Mouse (Mus musculus) MEL (cell line): ENCODE measurements around the gene Vps13d. TPM values are rescaled to one million over a fixed set of nuclear protein-coding genes. Genes with fewer than 3 reads are reported as not detected.

Source experiments
- DNase-seq: peaks from one replicate; pipeline ENCODE4 v3.0.0; 2011; ENCODE audit warnings: low read depth, low spot score
- H3K27ac ChIP-seq: 2 replicates; pipeline ENCODE4 v1.5.1; 2012; ENCODE audit warnings: low read depth, mild to moderate bottlenecking, control low read depth, low read length, moderate library complexity; ENCODE audit not compliant: control insufficient read depth
- H3K27me3 ChIP-seq, 2 experiments: fragments of 150-350 bp in 1 of 2; sonication (generic) in 1 of 2; 2 replicates each; pipeline ENCODE4 v1.6.1; 2012; ENCODE audit warnings: low read length in 2 of 2, mild to moderate bottlenecking in 2 of 2, improper control_type of control experiment in 1 of 2, moderate library complexity in 1 of 2; ENCODE audit not compliant: insufficient read depth in 2 of 2, control insufficient read depth in 1 of 2
- H3K36me3 ChIP-seq, 2 experiments: 2 replicates each; pipeline ENCODE4 v1.6.1; 2012 to 2014; ENCODE audit warnings: low read length in 2 of 2, improper control_type of control experiment in 1 of 2, inconsistent platforms in 1 of 2, mild to moderate bottlenecking in 1 of 2; ENCODE audit not compliant: insufficient read depth in 2 of 2, control insufficient read depth in 1 of 2
- H3K4me1 ChIP-seq, 2 experiments: fragments of 150-350 bp in 1 of 2; sonication (generic) in 1 of 2; 2 replicates each; pipeline ENCODE4 v1.6.1; 2012; ENCODE audit warnings: low read length in 2 of 2, improper control_type of control experiment in 1 of 2, mild to moderate bottlenecking in 1 of 2; ENCODE audit not compliant: insufficient read depth in 2 of 2, control insufficient read depth in 1 of 2
- H3K4me3 ChIP-seq, 2 experiments: fragments of 150-350 bp in 1 of 2; sonication (generic) in 1 of 2; 2 replicates each; pipeline ENCODE4 v1.5.1; 2012; ENCODE audit warnings: low read depth in 2 of 2, low read length in 2 of 2, mild to moderate bottlenecking in 2 of 2, moderate library complexity in 2 of 2, control low read depth in 1 of 2, improper control_type of control experiment in 1 of 2; ENCODE audit not compliant: control insufficient read depth in 1 of 2, insufficient read depth in 1 of 2
- H3K79me2 ChIP-seq: 2 replicates; pipeline ENCODE4 v1.6.1; 2012; ENCODE audit warnings: mild to moderate bottlenecking, low read length, moderate library complexity; ENCODE audit not compliant: control insufficient read depth, poor library complexity, insufficient read depth
- H3K9ac ChIP-seq: 2 replicates; pipeline ENCODE4 v1.6.1; 2012; ENCODE audit warnings: low read depth, mild to moderate bottlenecking, control low read depth, low read length, moderate library complexity; ENCODE audit not compliant: control insufficient read depth, poor library complexity, severe bottlenecking
- H3K9me3 ChIP-seq: fragments of 150-350 bp; sonication (generic); replicated peaks from 2 replicates; pipeline ENCODE4 v1.6.1; 2012; ENCODE audit warnings: mild to moderate bottlenecking, low read length, improper control_type of control experiment, moderate library complexity; ENCODE audit not compliant: insufficient read depth
- CHD1 ChIP-seq: IDR thresholded peaks from 2 replicates; pipeline ENCODE4 v1.6.1; 2012; ENCODE audit warnings: low read depth, mild to moderate bottlenecking, inconsistent platforms, low read length, improper control_type of control experiment
- CTCF ChIP-seq, 3 experiments: IDR thresholded peaks in 2 of 3; conservative IDR thresholded peaks in 1 of 3; 2 replicates each; pipeline ENCODE4 v1.5.1; 2011 to 2012; ENCODE audit warnings: low read length in 3 of 3, low read depth in 2 of 3, mild to moderate bottlenecking in 2 of 3, improper control_type of control experiment in 1 of 3, inconsistent platforms in 1 of 3, mixed read lengths in 1 of 3, moderate library complexity in 1 of 3; ENCODE audit not compliant: control insufficient read depth in 1 of 3, insufficient read depth in 1 of 3, poor library complexity in 1 of 3, severe bottlenecking in 1 of 3
- ETS1 ChIP-seq: IDR thresholded peaks from 2 replicates; pipeline ENCODE4 v1.6.1; 2012; ENCODE audit warnings: low read depth, mild to moderate bottlenecking, inconsistent platforms, low read length, improper control_type of control experiment, moderate library complexity
- GABPA ChIP-seq: IDR thresholded peaks from 2 replicates; pipeline ENCODE4 v1.6.1; 2012; ENCODE audit warnings: low read depth, mild to moderate bottlenecking, inconsistent platforms, low read length, improper control_type of control experiment, moderate library complexity
- HCFC1 ChIP-seq: IDR thresholded peaks from 2 replicates; pipeline ENCODE4 v1.6.1; 2012; ENCODE audit warnings: low read depth, mild to moderate bottlenecking, inconsistent platforms, low read length, improper control_type of control experiment, moderate library complexity
- MAFK ChIP-seq: IDR thresholded peaks from 2 replicates; pipeline ENCODE4 v1.6.1; 2011; ENCODE audit warnings: low read depth, mild to moderate bottlenecking, low read length, improper control_type of control experiment, borderline replicate concordance
- MAX ChIP-seq: IDR thresholded peaks from 2 replicates; pipeline ENCODE4 v1.6.1; 2011; ENCODE audit warnings: low read length, improper control_type of control experiment
- MYC ChIP-seq: IDR thresholded peaks from 2 replicates; pipeline ENCODE4 v1.6.1; 2011; ENCODE audit warnings: low read depth, mild to moderate bottlenecking, low read length, improper control_type of control experiment, moderate library complexity
- POLR2A ChIP-seq, 2 experiments: IDR thresholded peaks; 2 replicates each; pipeline ENCODE4 v1.6.1; 2011 to 2012; ENCODE audit warnings: low read length in 2 of 2, mild to moderate bottlenecking in 2 of 2, control low read depth in 1 of 2, improper control_type of control experiment in 1 of 2, low read depth in 1 of 2, moderate library complexity in 1 of 2; ENCODE audit not compliant: control insufficient read depth in 1 of 2, insufficient read depth in 1 of 2, poor library complexity in 1 of 2
- POLR2AphosphoS2 ChIP-seq: IDR thresholded peaks from 2 replicates; pipeline ENCODE4 v1.6.1; 2011; ENCODE audit warnings: low read length, improper control_type of control experiment
- POLR2AphosphoS5 ChIP-seq: IDR thresholded peaks from 2 replicates; pipeline ENCODE4 v1.6.1; 2012; ENCODE audit warnings: low read depth, borderline replicate concordance, mild to moderate bottlenecking, inconsistent platforms, low read length, moderate library complexity, mixed read lengths
- TBP ChIP-seq: IDR thresholded peaks from 2 replicates; pipeline ENCODE4 v1.8.0; 2011; ENCODE audit warnings: low read depth, low read length, improper control_type of control experiment
- TCF12 ChIP-seq: IDR thresholded peaks from 2 replicates; pipeline ENCODE4 v1.6.1; 2014; ENCODE audit warnings: low read depth, mild to moderate bottlenecking, inconsistent platforms, low read length, improper control_type of control experiment, moderate library complexity
- UBTF ChIP-seq: IDR thresholded peaks from 2 replicates; pipeline ENCODE4 v1.6.1; 2012; ENCODE audit warnings: low read depth, mild to moderate bottlenecking, inconsistent platforms, low read length, improper control_type of control experiment, moderate library complexity, borderline replicate concordance; ENCODE audit not compliant: insufficient read depth
- ZKSCAN1 ChIP-seq: IDR thresholded peaks from 2 replicates; pipeline ENCODE4 v1.6.1; 2012; ENCODE audit warnings: low read depth, mild to moderate bottlenecking, inconsistent platforms, low read length, improper control_type of control experiment, moderate library complexity
- ZNF384 ChIP-seq: IDR thresholded peaks from 2 replicates; pipeline ENCODE4 v1.6.1; 2012; ENCODE audit warnings: low read depth, mild to moderate bottlenecking, inconsistent platforms, low read length, improper control_type of control experiment
- polyA plus RNA-seq, 2 experiments: library from polyadenylated mRNA; stranded (reverse) in 1 of 2; unstranded in 1 of 2; fragments of >175 nt in 1 of 2; fragments of >200 nt in 1 of 2; gene quantifications; 2 replicates each; pipeline versions ENCODE4 v1.2.1 to v1.2.4; 2012; ENCODE audit warnings: low replicate concordance in 2 of 2, low read depth in 1 of 2; ENCODE audit not compliant: insufficient read length in 2 of 2, insufficient read depth in 1 of 2, missing spikeins in 1 of 2
- total RNA-seq: library from RNA; depleted of rRNA; stranded (reverse); fragments of 300-350 nt; gene quantifications from 2 replicates; pipeline ENCODE4 v1.2.3, GENCODE M21; 2012

Gene Vps13d
- total and polyA plus RNA-seq, 3 experiments, result 8.9 to 14.5 (median 13.2) TPM

- H3K9ac ChIP-seq, result no peak overlapping the region
- DNase-seq, result no peak
- H3K4me1 ChIP-seq, result no peaks in the 10 kb centered on the region
- no peak for TF ChIP-seq POLR2AphosphoS5
- no peak for TF ChIP-seq TCF12
- no peak for TF ChIP-seq UBTF
- TF ChIP-seq CTCF (IDR thresholded peaks at IDR 0.05 in 2 of 3, conservative IDR thresholded peaks at IDR 0.05 in 1 of 3; ENCODE audit: control insufficient read depth in 1 of 3, insufficient read depth in 1 of 3, low read depth in 2 of 3, low read length in 3 of 3, poor library complexity in 1 of 3, severe bottlenecking in 1 of 3), result no peak
- TF ChIP-seq ZNF384, result no peak
- no peak for TF ChIP-seq TBP
- TF ChIP-seq CHD1, result no peak
- TF ChIP-seq ZKSCAN1, result no peak
- no peak for TF ChIP-seq ETS1
- no peak for TF ChIP-seq MAFK
- H3K9me3 ChIP-seq, result no peaks in the 10 kb centered on the region
- H3K79me2 ChIP-seq, result no peaks in the 10 kb centered on the region
- H3K36me3 ChIP-seq, result no peaks in the 10 kb centered on the region; a peak in 2 of 4 replicates
- H3K27ac ChIP-seq, result no peak overlapping the region
- no peak overlapping the region for H3K4me3 ChIP-seq
- no peaks in the 10 kb centered on the region for H3K27me3 ChIP-seq
These were observed 121.1 kb downstream of the Vps13d start for GRCm38 (mm10) chr4:145073728-145074127.

GRCm38 (mm10) chr4:145071942-145072341 is 122.9 kb downstream of the Vps13d start:
- Histone ChIP-seq H3K27me3 (no peaks in the 10 kb centered on the region), H3K4me3 (no peak overlapping the region), H3K9me3 (no peaks in the 10 kb centered on the region), H3K4me1 (no peaks in the 10 kb centered on the region), H3K9ac (no peak overlapping the region), H3K79me2 (no peaks in the 10 kb centered on the region), H3K36me3 (no peaks in the 10 kb centered on the region; a peak in 1 of 4 replicates), H3K27ac (no peak overlapping the region)
- no peak for DNase-seq
- TF ChIP-seq CHD1 (no peak), ZKSCAN1 (no peak), POLR2A (IDR thresholded peaks at IDR 0.05; ENCODE audit: control insufficient read depth in 1 of 2, insufficient read depth in 1 of 2, low read depth in 1 of 2, low read length in 2 of 2, poor library complexity in 1 of 2) (no peak), HCFC1 (no peak), POLR2AphosphoS2 (no peak), GABPA (no peak), MYC (no peak), MAX (no peak), TBP (no peak)
